Mouse (Mus musculus) frontal cortex, adult 2 months (tissue): ENCODE results near the gene Pold3. TPM values are rescaled to one million over a fixed set of nuclear protein-coding genes. Genes with fewer than 3 reads are reported as not detected.

ENCODE experiments used
- DNase-seq, 2 experiments: peaks; one replicate each; pipeline ENCODE4 v3.0.0; 2022; ENCODE audit warnings: low spot score in 1 of 2; ENCODE audit errors: extremely low spot score in 1 of 2
- polyA plus RNA-seq: library from polyadenylated mRNA; depleted of rRNA; stranded (reverse); fragments of >200 nt; gene quantifications from 2 replicates; pipeline ENCODE4 v1.2.3, GENCODE M21; 2012; rRNA removed

Gene Pold3
- polyA plus RNA-seq = 32.7 and 33.8 TPM in 2 replicates

DNA sequence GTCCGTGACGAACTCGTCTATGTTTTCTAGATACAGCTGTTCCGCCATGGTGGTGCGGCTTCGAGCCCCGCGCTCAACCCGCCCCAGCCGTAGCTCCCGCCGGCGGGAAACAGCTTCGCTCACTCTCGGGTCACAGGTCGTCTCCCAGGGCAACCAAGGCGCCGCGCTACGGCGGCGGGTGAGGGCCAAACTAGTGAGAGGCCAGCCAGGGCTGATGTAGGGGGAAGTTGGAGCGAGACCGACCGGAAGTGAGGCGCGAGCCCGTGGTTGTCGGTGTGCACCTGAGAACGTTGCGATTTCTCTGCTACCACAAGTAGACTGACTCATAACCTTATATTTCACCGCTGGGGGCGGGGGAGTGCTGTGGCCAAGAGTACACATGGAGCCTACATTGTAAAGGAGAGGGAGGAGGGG, at the start of gene Pold3:
Gene Pold3 (minus strand): TSS at position 190 of the 414 bp plus-strand sequence.
- DNase-seq = peak; percentile 95 to 100

GRCm38 (mm10) chr7:100170756-100171155, 49.4 kb upstream of the Pold3 start:
- DNase-seq = no peak

DNA sequence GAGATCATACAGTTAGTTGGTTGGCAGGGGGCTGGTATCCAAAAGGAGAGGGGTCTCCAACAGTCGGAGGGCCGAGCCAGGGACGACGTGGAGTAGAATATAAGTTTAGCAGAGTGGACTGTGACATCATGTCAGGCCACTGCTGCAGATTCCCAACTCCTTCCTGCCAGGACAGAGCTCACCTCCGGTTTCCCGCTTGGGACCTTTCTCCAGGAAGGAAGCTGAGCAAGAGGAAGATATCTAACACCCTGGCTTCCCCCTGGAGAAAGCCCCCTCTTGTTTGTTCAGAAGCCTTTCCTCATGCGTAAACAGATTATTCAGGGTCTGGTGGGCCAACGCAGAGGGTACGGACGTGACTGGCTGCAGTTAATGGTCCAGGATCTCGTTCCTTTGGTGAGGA, 47.3 kb upstream of the Pold3 start:
- DNase-seq = no peak

DNA sequence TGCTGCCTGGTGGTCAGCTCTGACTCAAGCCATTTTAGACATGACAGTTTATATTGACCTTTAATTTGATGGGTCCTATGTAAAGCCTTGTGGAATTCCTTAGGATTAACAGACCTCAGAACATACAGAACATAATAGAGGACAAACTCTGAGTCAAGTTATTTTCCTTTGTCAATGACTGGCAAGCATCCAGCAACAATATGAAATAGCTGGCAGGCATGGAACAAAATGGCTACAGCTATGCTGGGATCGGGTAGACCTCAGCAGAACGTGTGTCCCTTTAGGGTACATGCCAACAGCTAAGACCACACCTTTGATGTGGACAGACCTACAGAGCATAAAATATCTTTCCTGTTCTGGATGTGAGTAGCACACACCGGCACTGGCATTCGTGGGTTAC, 42.1 kb upstream of the Pold3 start:
- DNase-seq = no peak

DNA sequence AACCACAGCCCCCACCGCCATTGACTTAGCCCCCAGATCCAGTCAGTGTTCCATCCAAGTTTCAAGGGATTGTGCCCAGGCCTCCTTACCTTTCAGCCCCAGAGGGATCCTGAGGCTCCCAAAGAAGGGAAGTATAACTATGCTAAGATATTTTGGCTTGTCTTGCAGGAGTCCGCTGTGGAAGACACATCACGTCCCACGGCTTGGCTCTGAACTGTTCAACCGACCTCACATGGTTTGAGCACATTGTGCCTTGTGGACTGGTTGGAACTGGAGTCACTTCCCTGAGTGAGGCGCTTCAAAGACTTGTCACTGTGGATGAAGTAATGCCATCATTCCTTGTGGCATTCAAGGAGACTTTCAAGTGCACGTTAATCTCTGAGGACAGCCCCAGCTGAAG, 38.6 kb upstream of the Pold3 start:
- no peak for DNase-seq

GRCm38 (mm10) chr7:100159105-100159841, 37.9 kb upstream of the Pold3 start, which contains the start of gene Lipt2:
Lipt2 (plus strand) TSS chr7:100159277.
- DNase-seq = peak; percentile 83 to 90

GRCm38 (mm10) chr7:100157669-100158068, 36.3 kb upstream of the Pold3 start:
- DNase-seq = no peak

- DNase-seq = no peak
These were observed 29.3 kb upstream of the Pold3 start for GRCm38 (mm10) chr7:100150626-100151025.

GRCm38 (mm10) chr7:100150086-100150485, 28.7 kb upstream of the Pold3 start:
- DNase-seq = no peak

- no peak for DNase-seq
These were observed 27.2 kb upstream of the Pold3 start for GRCm38 (mm10) chr7:100148586-100148985.

- no peak for DNase-seq
These were observed 19.2 kb upstream of the Pold3 start for GRCm38 (mm10) chr7:100140591-100140990.

- DNase-seq = no peak
These were observed 16.7 kb upstream of the Pold3 start for GRCm38 (mm10) chr7:100138075-100138474.

DNA sequence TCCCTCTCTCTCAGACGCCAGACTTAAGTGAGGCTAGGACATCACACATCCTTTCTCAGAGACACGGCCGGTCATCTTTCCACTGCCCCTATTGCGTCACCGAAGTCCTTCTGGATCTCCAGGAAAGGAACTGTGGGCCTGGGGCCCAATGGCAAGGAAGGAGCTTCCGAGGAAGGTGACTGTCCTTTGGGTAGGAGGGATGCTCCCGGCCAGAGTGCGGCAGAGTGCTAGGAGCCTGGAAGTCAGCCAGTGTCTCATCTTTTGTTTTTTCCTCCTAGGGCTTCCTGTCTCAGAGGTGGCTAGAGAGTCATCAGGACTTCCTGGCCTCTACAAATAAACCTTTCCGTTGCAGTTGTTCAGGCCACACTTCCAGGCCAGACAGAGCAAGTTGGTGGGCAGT, 15.7 kb upstream of the Pold3 start:
- DNase-seq = no peak

GRCm38 (mm10) chr7:100132379-100132778, 11.0 kb upstream of the Pold3 start:
- DNase-seq = no peak

DNA sequence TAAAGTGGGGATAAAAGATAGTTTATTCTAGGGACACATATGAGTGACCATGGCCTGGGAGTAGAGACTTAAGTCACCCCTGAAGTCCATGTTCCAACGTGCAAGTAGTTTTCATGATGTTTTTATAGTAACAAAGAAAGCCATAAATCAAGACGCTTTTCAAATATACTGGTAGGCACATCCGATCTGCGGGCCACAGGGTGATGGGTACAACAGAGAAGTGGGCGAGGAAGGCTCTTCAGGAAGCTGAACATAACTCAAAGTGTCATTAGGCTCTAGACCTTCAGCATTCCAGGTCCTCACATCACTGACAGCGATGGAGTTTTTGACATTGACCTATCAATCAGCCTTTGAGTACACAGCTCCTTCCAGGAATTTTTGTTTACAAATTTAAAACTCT, 9.2 kb upstream of the Pold3 start:
- no peak for DNase-seq

DNA sequence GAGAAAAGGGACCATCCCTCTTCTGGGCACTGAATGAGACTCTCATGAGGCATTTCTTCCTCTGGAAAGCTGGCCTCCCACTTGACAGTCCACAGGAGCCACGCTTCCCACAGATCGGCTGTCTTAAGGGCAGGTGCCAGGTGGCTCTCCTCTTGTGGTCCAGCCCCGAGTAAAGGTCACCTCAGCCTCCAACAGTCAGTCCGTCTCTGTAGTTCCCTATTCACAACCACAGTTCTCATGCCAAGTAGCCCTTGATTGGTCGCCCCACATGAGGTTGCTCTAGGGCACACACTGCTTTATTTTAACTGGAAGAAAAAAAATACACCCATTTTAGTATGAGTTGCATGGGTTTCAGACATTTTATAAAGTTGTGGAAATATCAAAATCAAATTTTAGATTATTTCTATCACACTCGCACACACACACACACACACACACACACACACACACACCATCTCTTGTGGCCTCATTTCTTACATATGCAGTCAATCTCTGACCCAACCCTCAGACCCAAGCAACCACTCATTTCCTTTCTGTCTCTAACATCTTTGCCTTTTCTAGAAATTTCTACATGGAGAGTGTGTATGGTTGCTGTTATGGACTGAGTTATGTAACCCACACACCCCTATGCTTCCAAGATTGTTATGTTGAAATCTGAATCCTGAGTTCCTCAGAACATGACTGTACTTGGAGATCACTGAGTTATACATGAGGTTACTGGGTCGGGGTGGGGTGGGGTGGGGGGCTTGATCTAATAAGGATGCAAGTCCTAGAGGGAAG, 7.1 kb upstream of the Pold3 start:
- no peak for DNase-seq

DNA sequence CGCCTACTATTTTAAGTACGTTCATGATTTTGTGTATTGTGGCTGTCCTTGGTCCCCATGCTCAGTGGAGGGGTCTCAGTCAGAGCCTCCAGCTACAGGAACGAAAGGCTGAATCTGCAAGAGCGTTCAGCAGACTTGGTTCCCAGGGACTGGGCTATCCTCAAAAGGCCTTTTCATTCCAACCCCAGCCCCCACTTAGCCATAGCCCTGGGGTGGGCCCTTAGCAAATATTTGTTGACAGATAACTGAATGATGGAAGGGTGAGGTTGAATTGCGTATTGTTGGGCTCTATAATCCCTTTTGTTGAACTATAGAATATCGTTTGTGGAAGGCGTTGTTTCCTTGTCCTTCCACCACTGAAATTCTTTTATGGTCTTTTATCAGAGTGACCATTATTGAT, 5.1 kb upstream of the Pold3 start:
- no peak for DNase-seq

DNA sequence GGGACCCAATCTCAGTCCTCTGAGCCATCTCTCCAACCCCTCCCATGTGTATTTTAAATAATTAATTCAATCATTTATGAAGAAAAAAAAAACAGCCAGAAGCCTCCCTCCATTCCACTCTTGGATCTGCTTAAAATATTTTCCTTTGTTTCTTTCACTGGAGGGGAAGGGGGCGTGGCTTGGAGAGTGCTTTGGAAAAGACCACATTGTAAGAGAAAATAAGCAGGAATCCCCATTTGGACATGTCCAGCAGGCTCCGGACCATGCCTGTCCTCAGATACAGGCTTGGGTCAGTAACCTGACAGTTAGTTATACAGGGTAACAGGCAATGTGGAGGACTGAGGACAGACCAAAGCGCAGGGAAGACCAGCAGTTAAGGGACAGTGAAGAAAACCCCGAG, 3.8 kb upstream of the Pold3 start:
- no peak for DNase-seq

GRCm38 (mm10) chr7:100124211-100124610, 2.8 kb upstream of the Pold3 start:
- peak in 1 of 2 experiments; percentile 16 for DNase-seq

GRCm38 (mm10) chr7:100123486-100123885, 2.1 kb upstream of the Pold3 start:
- peak in 1 of 2 experiments; percentile 9 for DNase-seq

GRCm38 (mm10) chr7:100120791-100121261, 539 bp downstream of the Pold3 start:
- DNase-seq = peak in 1 of 2 experiments; percentile 8

- DNase-seq = no peak
These were observed 7.1 kb downstream of the Pold3 start for GRCm38 (mm10) chr7:100114279-100114678.
